Mouse (Mus musculus) kidney, embryonic 16.5 days (tissue): ENCODE measurements around the gene Smok3b. TPM values are rescaled to one million over a fixed set of nuclear protein-coding genes. Genes with fewer than 3 reads are reported as not detected.

Source experiments
- ATAC-seq: fragments of 200-750 bp; cut with Nextera tagmentation; 2 replicates; pipeline ENCODE4 v1.8.0; 2017; ENCODE audit warnings: moderate TSS enrichment; ENCODE audit not compliant: low FRiP score, low TSS enrichment
- H3K27ac ChIP-seq: fragments of 300-500 bp; sonication (generic); 2 replicates; pipeline ENCODE4 v1.5.1; 2014; ENCODE audit warnings: low read length
- H3K27me3 ChIP-seq: fragments of 300-500 bp; sonication (generic); 2 replicates; pipeline ENCODE4 v1.6.1; 2014; ENCODE audit warnings: low read length, control low read depth, mixed read lengths; ENCODE audit not compliant: insufficient read depth
- H3K36me3 ChIP-seq: fragments of 300-500 bp; sonication (generic); 2 replicates; pipeline ENCODE4 v1.6.1; 2014; ENCODE audit warnings: low read length, control low read depth, mixed read lengths; ENCODE audit not compliant: insufficient read depth
- H3K4me1 ChIP-seq: fragments of 300-500 bp; sonication (generic); 2 replicates; pipeline ENCODE4 v1.6.1; 2014; ENCODE audit warnings: low read length, control low read depth, mixed read lengths; ENCODE audit not compliant: insufficient read depth
- H3K4me2 ChIP-seq: fragments of 300-500 bp; sonication (generic); replicated peaks from 2 replicates; pipeline ENCODE4 v1.6.1; 2014; ENCODE audit warnings: low read depth, low read length
- H3K4me3 ChIP-seq: fragments of 300-500 bp; sonication (generic); 2 replicates; pipeline ENCODE4 v1.5.1; 2014; ENCODE audit warnings: mild to moderate bottlenecking, low read length
- H3K9ac ChIP-seq: fragments of 300-500 bp; sonication (generic); replicated peaks from 2 replicates; pipeline ENCODE4 v1.6.1; 2014; ENCODE audit warnings: low read length
- H3K9me3 ChIP-seq: fragments of 300-500 bp; sonication (generic); 2 replicates; pipeline ENCODE4 v1.6.1; 2016; ENCODE audit warnings: low read length, control low read depth
- WGBS: fragments of 180-500 bp; shearing (Covaris S2); extraction: QIAGEN DNeasy Blood & Tissue Kit; methylation state at CpG from one replicate; pipeline ENCODE4 v1.1.7; 2014; 5-methylcytosine and 5-hydroxymethylcytosine counted together
- polyA plus RNA-seq: library from polyadenylated mRNA; unstranded; fragments of >200 nt; fragmentation: Nextera tagmentation; extraction: Ambion mirVana; gene quantifications from 2 replicates; pipeline ENCODE4 v1.2.1, GENCODE M21; 2015

Smok3b gene
- polyA plus RNA-seq, 1 experiment from 2014 or later = not detected

GRCm38 (mm10) chr5:138092771-138093170 lies 71.5 kb downstream of the Smok3b start:
- no peak overlapping the region for H3K9ac ChIP-seq
- H3K9me3 ChIP-seq = no peaks in the 10 kb centered on the region
- no peak for ATAC-seq
- H3K36me3 ChIP-seq = peaks cover 46% of the 10 kb centered on the region
- H3K4me3 ChIP-seq = no peak overlapping the region
- no peaks in the 10 kb centered on the region for H3K27me3 ChIP-seq
- 87% methylated on average over 4 of the region's 4 CpGs for WGBS
- no peak overlapping the region for H3K27ac ChIP-seq
- peaks cover 7% of the 10 kb centered on the region for H3K4me1 ChIP-seq
- H3K4me2 ChIP-seq = no peak overlapping the region

GRCm38 (mm10) chr5:138094474-138094873 lies 73.2 kb downstream of the Smok3b start:
- Histone ChIP-seq H3K27ac (no peak overlapping the region), H3K9ac (no peak overlapping the region), H3K36me3 (peaks cover 63% of the 10 kb centered on the region), H3K4me2 (no peak overlapping the region), H3K27me3 (no peaks in the 10 kb centered on the region), H3K9me3 (no peaks in the 10 kb centered on the region), H3K4me3 (no peak overlapping the region), H3K4me1 (no peaks in the 10 kb centered on the region)
- WGBS = 95% methylated on average over 6 of the region's 6 CpGs
- no peak for ATAC-seq

Other genes with a start within 250 kb of the Smok3b start
- gene Ppp1r35, start 242.6 kb upstream of the Smok3b start, polyA plus RNA-seq = 26.0 and 32.1 TPM in 2 replicates
- 11.0 and 11.2 TPM in 2 replicates for gene Mepce, start 233.8 kb upstream of the Smok3b start, polyA plus RNA-seq
- 24.8 and 31.8 TPM in 2 replicates for gene Zcwpw1, start 233.6 kb upstream of the Smok3b start, polyA plus RNA-seq
- gene Pilra, start 185.1 kb upstream of the Smok3b start, polyA plus RNA-seq = 0.67 and 2.0 TPM in 2 replicates
- gene Pilrb1, start 163.3 kb upstream of the Smok3b start, polyA plus RNA-seq = 0.47 TPM in 1 of 2 replicates, not detected in the other
- gene Pilrb2, start 149.6 kb upstream of the Smok3b start, polyA plus RNA-seq = 0.40 and 1.0 TPM in 2 replicates
- 0.09 TPM in 1 of 2 replicates, not detected in the other for gene Cyp3a13, start 99.8 kb upstream of the Smok3b start, polyA plus RNA-seq
- 0.04 TPM in 1 of 2 replicates, not detected in the other for gene Gjc3, start 58.3 kb upstream of the Smok3b start, polyA plus RNA-seq
- gene Azgp1, start 39.9 kb upstream of the Smok3b start, polyA plus RNA-seq = not detected in 2 replicates
- gene Smok3a, start 168 bp upstream of the Smok3b start, polyA plus RNA-seq = not detected in 2 replicates
- not detected in 2 replicates for gene Smok3c, start 31.8 kb downstream of the Smok3b start, polyA plus RNA-seq
- gene Zkscan1, start 63.7 kb downstream of the Smok3b start, polyA plus RNA-seq = 22.7 and 25.7 TPM in 2 replicates
- 73.4 and 76.4 TPM in 2 replicates for gene Zscan21, start 95.5 kb downstream of the Smok3b start, polyA plus RNA-seq
- gene Zfp113, start 134.3 kb downstream of the Smok3b start, polyA plus RNA-seq = 22.1 and 29.5 TPM in 2 replicates
- 348 and 375 TPM in 2 replicates for gene Cops6, start 139.6 kb downstream of the Smok3b start, polyA plus RNA-seq
- gene Ap4m1, start 150.6 kb downstream of the Smok3b start, polyA plus RNA-seq = 26.1 and 29.5 TPM in 2 replicates
- 223 and 230 TPM in 2 replicates for gene Mcm7, start 151.0 kb downstream of the Smok3b start, polyA plus RNA-seq
- gene Taf6, start 166.0 kb downstream of the Smok3b start, polyA plus RNA-seq = 104 and 109 TPM in 2 replicates
- gene Cnpy4, start 166.1 kb downstream of the Smok3b start, polyA plus RNA-seq = 64.7 and 67.0 TPM in 2 replicates
- gene Mblac1, start 172.9 kb downstream of the Smok3b start, polyA plus RNA-seq = 9.6 and 11.2 TPM in 2 replicates
- gene Nxpe5, start 204.5 kb downstream of the Smok3b start, polyA plus RNA-seq = 0.06 TPM in 2 replicates
- 61.2 and 70.0 TPM in 2 replicates for gene Lamtor4, start 234.1 kb downstream of the Smok3b start, polyA plus RNA-seq
- gene BC037034, start 242.6 kb downstream of the Smok3b start, polyA plus RNA-seq = 5.0 and 6.6 TPM in 2 replicates